ENCODE assay signal across 15 mouse cellular contexts in genomic region chr17:63410101-63410500, GRCm38 (mm10).
"Had no signal": no experiment of that assay in that cellular context is flagged by ENCODE, and none has a peak within 500 bp of the region (broad histone marks: within the 10 kb centered on the region; RNA-seq: fewer than 3 reads in every experiment).

No protein-coding gene starts in this region.

- ATAC-seq: hindbrain, embryonic 16.5 days; liver, embryonic 12.5 days; midbrain, embryonic 13.5 days had no signal

- H3K4me3 ChIP-seq: left cerebral cortex, adult 2 months; liver, embryonic 12.5 days; liver, embryonic 15.5 days; lung, embryonic 15.5 days; megakaryocyte, embryonic 14.5 days; midbrain, embryonic 10.5 days; midbrain, embryonic 13.5 days had no signal

- H3K9me3 ChIP-seq: liver, embryonic 12.5 days; liver, embryonic 15.5 days; lung, embryonic 15.5 days; midbrain, embryonic 10.5 days had no signal

- H3K4me2 ChIP-seq: liver, embryonic 12.5 days; liver, embryonic 15.5 days; lung, embryonic 15.5 days; midbrain, embryonic 13.5 days had no signal

- H3K4me1 ChIP-seq: liver, embryonic 15.5 days had no signal

- H3K9ac ChIP-seq: liver, embryonic 12.5 days; liver, embryonic 15.5 days; lung, embryonic 15.5 days; midbrain, embryonic 13.5 days had no signal

- DNase-seq: layer of hippocampus, postnatal 36 days; lung, adult 18-20 months; lung, postnatal 10 days; lung, postnatal 36 days; right cerebral cortex, postnatal 14 days; thymus, adult 18-20 months; thymus, postnatal 36 days had no signal

- H3K27ac ChIP-seq: left cerebral cortex, adult 2 months; liver, embryonic 12.5 days; liver, embryonic 15.5 days; lung, embryonic 15.5 days; midbrain, embryonic 10.5 days; midbrain, embryonic 13.5 days had no signal

- H3K36me3 ChIP-seq: liver, embryonic 15.5 days; lung, embryonic 15.5 days had no signal

- H3K27me3 ChIP-seq: liver, embryonic 12.5 days; liver, embryonic 15.5 days; lung, embryonic 15.5 days; megakaryocyte, embryonic 14.5 days; midbrain, embryonic 13.5 days had no signal
